Mouse (Mus musculus) liver, embryonic 14.5 days (tissue): ENCODE results near the gene Atcay. TPM values are rescaled to one million over a fixed set of nuclear protein-coding genes. Genes with fewer than 3 reads are reported as not detected.

Experiments
- ATAC-seq: fragments of 200-750 bp; cut with Nextera tagmentation; 2 replicates; pipeline ENCODE4 v1.8.0; 2017; ENCODE audit warnings: moderate number of reproducible peaks, mild to moderate bottlenecking, moderate library complexity; ENCODE audit not compliant: insufficient read depth
- DNase-seq, 3 experiments: peaks; one replicate each; pipeline ENCODE4 v3.0.0-alpha.2; 2012 to 2013; ENCODE audit warnings: low read depth in 3 of 3, low spot score in 3 of 3
- H3K27ac ChIP-seq: fragments of 300-500 bp; sonication (generic); 2 replicates; pipeline ENCODE4 v1.5.1; 2014; ENCODE audit warnings: moderate library complexity, mild to moderate bottlenecking, control low read depth, inconsistent platforms
- H3K27me3 ChIP-seq: fragments of 300-500 bp; sonication (generic); 2 replicates; pipeline ENCODE4 v1.6.1; 2014; ENCODE audit warnings: mild to moderate bottlenecking, low read length, moderate library complexity; ENCODE audit not compliant: control insufficient read depth, insufficient read depth
- H3K36me3 ChIP-seq: fragments of 300-500 bp; sonication (generic); replicated peaks from 2 replicates; pipeline ENCODE4 v1.6.1; 2014; ENCODE audit warnings: low read depth; ENCODE audit not compliant: control insufficient read depth, insufficient read depth
- H3K4me1 ChIP-seq, 2 experiments: fragments of 200-500 bp in 1 of 2; fragments of 300-500 bp in 1 of 2; sonication (generic) in 1 of 2; replicated peaks; 2 replicates each; pipeline ENCODE4 v1.6.1; 2012 to 2014; ENCODE audit warnings: antibody characterized with exemption in 1 of 2, inconsistent platforms in 1 of 2, low read length in 1 of 2; ENCODE audit not compliant: control insufficient read depth in 2 of 2, insufficient read depth in 2 of 2
- H3K4me2 ChIP-seq: fragments of 300-500 bp; sonication (generic); 2 replicates; pipeline ENCODE4 v1.6.1; 2014; ENCODE audit warnings: low read depth, mild to moderate bottlenecking, control low read depth, moderate library complexity
- H3K4me3 ChIP-seq, 2 experiments: fragments of 200-500 bp in 1 of 2; fragments of 300-500 bp in 1 of 2; sonication (generic) in 1 of 2; 2 replicates each; pipeline ENCODE4 v1.5.1; 2012 to 2014; ENCODE audit warnings: low read depth in 2 of 2, low read length in 2 of 2, mild to moderate bottlenecking in 2 of 2, control low read depth in 1 of 2, inconsistent platforms in 1 of 2, moderate library complexity in 1 of 2; ENCODE audit not compliant: insufficient read depth in 1 of 2
- H3K9ac ChIP-seq: fragments of 300-500 bp; sonication (generic); replicated peaks from 2 replicates; pipeline ENCODE4 v1.6.1; 2014; ENCODE audit warnings: mild to moderate bottlenecking, control low read depth, moderate library complexity
- H3K9me3 ChIP-seq: fragments of 300-500 bp; sonication (generic); 2 replicates; pipeline ENCODE4 v1.6.1; 2016; ENCODE audit warnings: low read length, mixed read lengths; ENCODE audit not compliant: control insufficient read depth
- CTCF ChIP-seq: IDR thresholded peaks from 2 replicates; pipeline ENCODE4 v1.5.1; 2016; ENCODE audit warnings: antibody characterized with exemption, low read depth, control low read depth
- EP300 ChIP-seq: IDR thresholded peaks from 2 replicates; pipeline ENCODE4 v1.6.1; 2016; ENCODE audit warnings: antibody characterized with exemption, low read depth
- WGBS: fragments of 180-500 bp; shearing (Covaris S2); extraction: QIAGEN DNeasy Blood & Tissue Kit; methylation state at CpG from one replicate; pipeline ENCODE4 v1.1.7; 2014; ENCODE audit not compliant: insufficient replicate concordance; 5-methylcytosine and 5-hydroxymethylcytosine counted together
- polyA plus RNA-seq, 2 experiments: library from polyadenylated mRNA; depleted of rRNA in 1 of 2; stranded (reverse) in 1 of 2; unstranded in 1 of 2; fragments of >200 nt; fragmentation: Nextera tagmentation in 1 of 2; extraction: Ambion mirVana in 1 of 2; gene quantifications; 2 replicates each; pipeline versions ENCODE4 v1.2.1 to v1.2.3; 2012 to 2014

The Atcay gene
- polyA plus RNA-seq, 2 experiments = 0.01 TPM; not detected in 1

DNA sequence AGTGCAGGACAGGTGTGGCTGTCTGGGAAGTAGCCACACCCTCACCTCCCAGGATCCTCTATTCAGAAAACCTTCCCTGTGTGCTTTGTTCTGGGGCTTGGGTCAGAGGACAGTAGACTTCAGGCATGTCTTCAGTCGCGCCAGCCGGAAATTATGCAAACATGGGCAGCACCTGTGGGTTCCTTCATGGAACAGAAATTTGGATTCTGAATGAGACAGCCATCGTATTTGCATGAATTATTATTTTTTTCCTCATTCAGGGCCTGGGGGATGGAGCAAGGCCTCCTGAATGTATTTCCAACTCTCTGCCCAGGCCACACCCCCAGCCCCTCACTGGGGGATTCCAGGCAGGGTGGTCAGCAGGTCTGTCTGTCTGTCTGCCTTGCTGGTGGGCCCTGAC, 30.4 kb upstream of the Atcay start:
- ATAC-seq = no peak
- Histone ChIP-seq H3K4me1 (peaks cover 0 to 2% of the 10 kb centered on the region in 2 experiments; a peak in 1 of 4 replicates), H3K4me3 (no peak overlapping the region), H3K27ac (no peak overlapping the region), H3K36me3 (peaks cover 4% of the 10 kb centered on the region; the same call in 1 of the 2 replicates), H3K9ac (no peak overlapping the region), H3K4me2 (no peak overlapping the region), H3K27me3 (peaks cover 29% of the 10 kb centered on the region), H3K9me3 (no peaks in the 10 kb centered on the region)
- WGBS = 69% methylated on average over 4 of the region's 4 CpGs
- DNase-seq = no peak
- TF ChIP-seq EP300 = no peak
- no peak for TF ChIP-seq CTCF

DNA sequence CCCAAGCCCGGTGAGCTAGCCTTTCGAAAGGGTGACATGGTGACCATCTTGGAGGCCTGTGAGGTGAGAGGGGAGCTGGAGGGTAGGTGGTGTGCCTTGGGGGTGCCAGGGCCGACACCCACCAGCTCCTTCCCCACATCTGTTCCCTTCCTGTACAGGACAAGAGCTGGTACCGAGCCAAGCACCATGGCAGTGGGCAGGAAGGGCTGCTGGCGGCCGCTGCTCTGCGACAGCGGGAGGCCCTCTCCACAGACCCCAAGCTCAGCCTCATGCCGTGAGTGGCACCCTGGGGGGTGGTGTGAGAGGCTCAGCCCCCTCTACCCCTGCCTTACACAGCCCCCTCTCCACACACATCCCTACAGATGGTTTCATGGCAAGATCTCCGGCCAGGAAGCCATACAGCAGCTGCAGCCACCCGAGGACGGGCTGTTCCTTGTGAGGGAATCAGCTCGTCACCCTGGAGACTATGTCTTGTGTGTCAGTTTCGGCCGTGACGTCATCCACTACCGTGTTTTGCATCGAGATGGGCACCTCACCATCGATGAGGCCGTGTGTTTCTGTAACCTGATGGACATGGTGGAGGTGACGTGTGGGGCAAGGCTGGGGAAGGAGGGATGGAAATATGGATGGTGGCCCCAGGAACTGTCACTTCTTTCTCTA, 28.7 kb upstream of the Atcay start:
- no peak overlapping the region for H3K27ac ChIP-seq
- no peaks in the 10 kb centered on the region for H3K4me1 ChIP-seq
- ATAC-seq = no peak
- no peak overlapping the region for H3K9ac ChIP-seq
- peaks cover 32% of the 10 kb centered on the region for H3K27me3 ChIP-seq
- H3K36me3 ChIP-seq = peaks cover 2% of the 10 kb centered on the region; the same call in 1 of the 2 replicates
- H3K4me3 ChIP-seq = no peak overlapping the region
- WGBS = 47% methylated on average over 21 of the region's 21 CpGs
- no peaks in the 10 kb centered on the region for H3K9me3 ChIP-seq
- DNase-seq = no peak
- no peak overlapping the region for H3K4me2 ChIP-seq
- TF ChIP-seq CTCF (no peak), EP300 (no peak)

GRCm38 (mm10) chr10:81257158-81258039, 26.8 kb upstream of the Atcay start:
- H3K9ac ChIP-seq = no peak overlapping the region
- H3K36me3 ChIP-seq = no peaks in the 10 kb centered on the region
- H3K4me2 ChIP-seq = peak overlapping the region; percentile 56
- DNase-seq = no peak
- no peaks in the 10 kb centered on the region for H3K4me1 ChIP-seq
- ATAC-seq = 0 out of 2 replicates have a peak, but pooled peaks have one; percentile 3
- no peak overlapping the region for H3K27ac ChIP-seq
- H3K4me3 ChIP-seq = peak overlapping the region; percentile 23 to 28; a peak in 3 of 4 replicates
- H3K27me3 ChIP-seq = peaks cover 47% of the 10 kb centered on the region
- no peak for TF ChIP-seq CTCF
- TF ChIP-seq EP300 = no peak
- no peaks in the 10 kb centered on the region for H3K9me3 ChIP-seq
- 1% methylated on average over 62 of the region's 62 CpGs for WGBS

DNA sequence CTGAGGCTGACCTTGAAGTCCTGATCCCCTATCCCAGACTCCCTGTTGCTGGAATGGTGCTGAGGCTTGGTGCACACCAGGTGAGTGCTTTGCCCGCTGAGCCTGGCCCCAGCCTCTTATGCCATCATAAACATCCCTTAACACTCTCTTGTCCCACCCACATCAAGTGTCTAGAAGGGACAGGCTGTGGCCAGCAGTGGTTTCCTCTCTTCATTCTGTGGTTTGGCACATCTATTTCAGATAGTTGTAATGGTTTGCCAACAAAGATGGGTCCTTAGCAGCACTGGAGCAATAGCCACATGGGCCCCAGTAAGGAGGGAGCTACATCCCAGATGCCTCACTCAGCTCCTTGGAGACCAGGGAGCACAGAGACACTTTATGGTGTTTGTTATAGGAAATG, 24.3 kb upstream of the Atcay start:
- Histone ChIP-seq H3K4me2 (no peak overlapping the region), H3K27ac (no peak overlapping the region), H3K9me3 (no peaks in the 10 kb centered on the region), H3K4me3 (no peak overlapping the region), H3K36me3 (no peaks in the 10 kb centered on the region), H3K9ac (no peak overlapping the region), H3K27me3 (peaks cover 54% of the 10 kb centered on the region), H3K4me1 (no peaks in the 10 kb centered on the region)
- no peak for DNase-seq
- no peak for ATAC-seq
- WGBS = 7% methylated on average over 1 of the region's 1 CpGs
- TF ChIP-seq CTCF = no peak
- no peak for TF ChIP-seq EP300
